Mouse (Mus musculus) fibroblast of lung, adult 2 months (primary cell): ENCODE data around the gene Grik3.

ENCODE experiments used
- DNase-seq: peaks from one replicate; pipeline ENCODE4 v3.0.0-alpha.2; 2011; ENCODE audit warnings: low read depth

Grik3 gene

DNA sequence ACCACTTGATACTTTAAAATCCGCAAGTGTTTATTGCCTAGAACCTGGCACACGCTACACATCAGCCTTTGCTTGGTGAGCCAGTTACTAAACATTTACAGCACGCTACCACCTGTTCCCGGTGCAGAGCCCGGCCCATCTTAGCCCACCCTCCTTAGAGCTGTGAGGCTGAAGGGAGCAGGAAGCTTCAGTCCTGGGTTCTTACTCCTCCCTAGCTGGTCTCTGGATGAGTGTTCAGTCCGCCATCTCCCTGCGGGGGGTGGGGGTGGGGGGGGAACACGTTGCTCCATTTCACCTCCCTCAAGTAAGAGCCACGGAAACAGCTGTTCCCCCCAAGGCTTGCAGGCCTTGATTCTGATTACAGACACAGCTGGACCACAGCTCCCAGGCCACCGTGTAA, 236.5 kb downstream of the Grik3 start:
- no peak for DNase-seq

DNA sequence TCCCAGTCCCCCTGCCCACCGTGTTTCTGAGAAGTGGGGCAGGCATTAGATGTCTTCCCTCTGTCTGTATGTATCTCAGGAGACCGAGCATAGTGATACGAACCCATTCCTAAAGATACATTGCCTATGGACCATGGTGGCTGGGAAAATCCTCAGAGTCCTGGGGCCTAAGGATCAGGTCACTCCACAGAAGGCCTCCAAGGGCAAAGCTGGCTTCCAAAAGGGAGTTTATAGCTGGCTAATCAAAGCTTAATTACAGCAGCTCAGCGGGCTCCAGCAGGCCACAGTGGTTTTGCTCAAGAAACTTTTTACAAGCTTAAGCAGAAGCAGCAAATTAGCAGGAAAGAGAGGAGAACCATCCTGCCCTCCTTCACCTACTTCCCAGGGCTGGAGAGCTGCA, 237.1 kb downstream of the Grik3 start:
- DNase-seq, result no peak

DNA sequence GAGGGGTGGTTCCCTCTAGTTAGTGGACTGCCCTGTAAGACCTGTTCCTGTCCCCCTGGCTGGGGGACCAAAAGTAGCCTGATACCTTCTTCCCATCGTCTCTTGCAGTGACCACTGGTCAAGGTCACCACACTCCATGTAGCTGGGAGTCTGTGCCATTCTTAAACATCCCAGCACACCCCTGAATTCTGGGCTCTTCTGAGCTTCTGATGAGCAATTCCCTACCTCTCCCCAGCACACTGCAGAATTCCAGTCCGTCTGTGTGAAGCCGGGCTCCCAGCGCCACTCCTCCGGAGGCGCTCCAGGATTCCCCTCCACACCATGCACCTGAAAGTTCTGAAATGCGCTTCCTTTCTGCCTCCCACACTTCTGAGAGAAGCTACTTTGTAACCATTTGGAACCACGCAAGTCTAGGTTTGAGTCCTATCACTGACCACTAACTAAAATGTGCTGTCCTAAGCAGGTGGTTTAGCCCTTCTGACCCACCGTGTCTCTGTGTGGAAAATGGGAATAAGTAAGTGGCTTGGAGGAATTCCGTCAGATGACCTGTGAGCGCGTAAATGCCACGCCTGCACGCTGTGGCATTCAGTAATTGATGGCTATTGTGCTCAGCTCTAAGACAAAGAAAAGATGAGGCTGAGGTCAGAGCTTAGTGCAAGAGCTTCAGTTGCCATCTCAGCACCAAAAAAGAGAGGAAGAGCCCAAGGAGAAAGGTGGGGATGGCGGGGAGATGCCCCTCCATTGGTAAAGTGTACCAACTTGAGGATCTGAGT, 237.8 kb downstream of the Grik3 start:
- no peak for DNase-seq

- DNase-seq, result no peak
Measured at GRCm38 (mm10) chr4:125729305-125730220, 239.1 kb downstream of the Grik3 start.

DNA sequence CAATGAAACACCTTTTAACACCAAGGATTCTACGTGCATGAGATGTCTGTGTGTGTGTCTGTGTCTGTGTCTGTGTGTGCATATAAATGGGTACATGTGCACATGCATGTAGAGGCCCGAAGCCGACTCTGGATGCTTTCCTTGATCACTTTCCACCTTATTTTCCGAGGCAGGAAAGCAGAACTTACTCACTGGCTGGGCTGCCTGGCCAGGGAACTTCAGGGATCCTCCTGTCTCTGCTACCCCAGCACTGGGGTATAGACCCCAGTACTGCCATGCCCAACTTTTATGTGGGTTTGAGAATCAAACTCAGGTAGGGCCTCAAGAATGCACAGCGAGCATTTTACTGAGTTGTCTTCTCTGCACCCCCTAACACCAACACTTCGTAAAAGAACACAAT, 240.3 kb downstream of the Grik3 start:
- DNase-seq, result no peak

DNA sequence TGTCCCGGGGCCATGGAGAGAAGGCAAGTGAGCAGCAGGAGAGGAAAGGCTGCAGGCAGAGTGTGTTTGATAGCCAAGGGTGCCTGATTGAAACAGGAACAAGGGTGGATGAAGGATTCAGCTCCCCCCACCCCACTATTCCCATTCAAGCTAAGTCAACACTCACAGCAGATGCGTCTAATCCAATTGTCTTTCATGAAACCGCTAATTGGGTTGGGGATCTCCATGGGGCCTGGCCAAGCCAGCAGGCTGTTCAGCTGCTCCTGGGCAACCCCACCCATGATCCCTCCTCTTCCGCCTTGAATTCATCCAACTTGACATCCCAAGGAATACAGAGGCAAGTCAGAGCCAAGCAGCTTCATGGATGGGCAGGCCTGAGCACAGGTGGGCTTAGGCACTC, 246.3 kb downstream of the Grik3 start:
- no peak for DNase-seq

DNA sequence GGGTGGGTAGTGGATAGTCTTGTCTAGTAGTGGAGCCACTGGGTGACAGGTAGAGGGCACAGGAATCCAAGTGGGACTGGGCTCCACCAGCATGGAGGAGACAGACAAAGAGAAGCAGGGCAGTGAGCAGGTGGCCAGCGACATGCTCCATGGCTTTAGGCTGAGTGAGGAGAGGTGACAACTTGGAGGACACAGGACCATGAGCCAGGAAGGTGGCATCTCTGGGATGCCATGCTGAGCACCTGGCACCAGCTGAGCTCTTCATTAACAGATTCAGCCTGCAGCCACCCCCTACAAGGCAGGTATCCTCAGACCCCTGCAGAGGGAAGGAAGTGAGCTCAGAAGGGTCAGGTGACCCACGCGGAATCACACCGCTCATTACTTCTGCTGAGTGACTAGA, 248.3 kb downstream of the Grik3 start:
- DNase-seq, result no peak

DNA sequence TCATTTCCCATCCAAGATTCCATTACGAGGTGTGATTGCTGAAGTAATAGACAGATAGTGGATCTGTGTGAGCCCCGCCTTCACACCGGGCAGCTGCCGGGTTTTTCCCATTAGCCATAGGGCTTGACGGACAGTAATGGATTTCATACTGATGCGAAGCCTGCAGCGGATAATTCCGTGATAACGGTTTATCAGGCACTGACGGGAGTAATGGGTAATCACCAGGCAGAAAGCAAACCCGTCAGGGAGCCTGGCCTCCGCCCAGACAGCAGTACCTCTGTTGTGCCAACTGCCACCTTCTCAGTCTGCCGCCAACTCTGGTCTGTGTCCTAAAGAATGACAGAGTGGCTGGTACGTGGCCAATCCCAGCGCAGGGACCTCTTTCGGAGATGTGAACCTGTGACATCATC, 251.7 kb downstream of the Grik3 start:
- no peak for DNase-seq

- DNase-seq, result no peak
Measured at GRCm38 (mm10) chr4:125745902-125746301, 255.4 kb downstream of the Grik3 start.

DNA sequence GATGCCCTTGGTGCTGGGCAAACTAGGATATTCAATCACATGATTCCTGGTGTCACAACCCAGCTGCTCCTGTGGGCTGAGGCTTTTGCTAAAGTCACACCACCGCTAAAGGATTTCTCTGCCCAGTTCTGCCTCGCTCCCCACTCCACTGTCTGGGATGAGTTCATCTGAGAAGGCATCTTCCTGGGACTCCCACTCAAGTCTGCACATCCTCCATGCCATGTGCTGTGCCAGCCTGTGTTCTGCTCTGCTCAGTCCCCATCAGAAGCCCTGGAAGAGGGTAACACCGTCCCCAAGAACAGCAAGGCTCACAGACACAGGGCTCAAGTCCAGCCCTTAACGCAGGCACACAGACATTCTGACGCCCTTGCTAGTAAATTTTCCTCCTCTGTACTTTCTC, 265.9 kb downstream of the Grik3 start:
- DNase-seq, result no peak

DNA sequence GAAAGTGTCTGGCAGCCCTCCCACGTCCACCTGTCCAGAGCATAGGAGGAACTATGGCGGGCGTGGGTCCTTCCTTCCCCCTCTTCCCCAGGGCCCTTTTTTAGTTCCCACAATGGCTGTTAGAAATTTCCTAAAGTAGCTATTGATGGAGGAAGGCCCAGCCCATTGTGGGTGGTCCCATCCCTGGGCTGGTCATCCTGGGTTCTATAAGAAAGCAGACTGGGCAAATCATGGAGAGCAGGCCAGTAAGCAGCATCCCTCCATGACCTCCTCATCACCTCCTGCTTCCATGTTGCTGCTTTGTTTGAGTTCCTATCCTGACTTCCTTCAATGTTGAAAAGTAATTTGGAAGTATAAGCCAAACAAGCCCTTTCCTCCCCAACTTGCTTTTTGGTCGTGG, 269.8 kb downstream of the Grik3 start:
- no peak for DNase-seq

GRCm38 (mm10) chr4:125763056-125763455, 272.6 kb downstream of the Grik3 start:
- DNase-seq, result no peak
